Mouse (Mus musculus) cerebellum, postnatal 14 days (tissue): ENCODE results near the gene Tmem97.
A peak's percentile ranks its signal among the peaks of the same experiment; 100 is the strongest.
"Not testable (repeated sequence)": the region's sequence is repeated elsewhere in the genome, so short reads cannot be mapped to it uniquely, and the experiment has no call there.

ENCODE experiments used
- DNase-seq, 2 experiments: peaks; one replicate each; pipeline ENCODE4 v3.0.0; 2021; ENCODE audit warnings: mixed read lengths in 2 of 2

The Tmem97 gene

GRCm38 (mm10) chr11:78550168-78551058, at the start of gene Tmem97:
Tmem97 (minus strand) TSS chr11:78550777.
- peak; percentile 95 to 96 for DNase-seq

- DNase-seq, result no peak
These were observed 49.5 kb upstream of the Tmem97 start for GRCm38 (mm10) chr11:78600051-78600450.

- no peak for DNase-seq
These were observed 48.3 kb upstream of the Tmem97 start for GRCm38 (mm10) chr11:78598763-78599415.

GRCm38 (mm10) chr11:78596750-78597149, 46.2 kb upstream of the Tmem97 start:
- DNase-seq, result no peak

DNA sequence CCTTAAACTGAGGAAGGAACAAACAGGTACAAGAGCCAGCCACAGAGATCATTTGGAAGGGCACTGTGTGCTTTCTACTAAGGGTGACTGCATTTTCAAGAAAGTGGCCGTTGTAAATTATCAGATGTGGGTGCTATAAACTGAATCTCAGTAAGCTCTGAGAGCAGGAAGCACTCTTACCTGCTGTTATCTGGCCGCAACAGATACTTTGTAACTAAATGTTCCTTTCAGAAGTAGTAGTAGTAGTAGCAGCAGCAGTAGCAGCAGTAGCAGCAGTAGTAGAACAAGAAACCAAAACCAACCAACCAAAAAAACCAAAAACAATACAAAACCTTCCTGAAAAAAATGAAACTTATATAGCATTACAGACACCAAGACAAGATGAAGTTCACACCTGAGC, 45.2 kb upstream of the Tmem97 start:
- DNase-seq, result no peak

DNA sequence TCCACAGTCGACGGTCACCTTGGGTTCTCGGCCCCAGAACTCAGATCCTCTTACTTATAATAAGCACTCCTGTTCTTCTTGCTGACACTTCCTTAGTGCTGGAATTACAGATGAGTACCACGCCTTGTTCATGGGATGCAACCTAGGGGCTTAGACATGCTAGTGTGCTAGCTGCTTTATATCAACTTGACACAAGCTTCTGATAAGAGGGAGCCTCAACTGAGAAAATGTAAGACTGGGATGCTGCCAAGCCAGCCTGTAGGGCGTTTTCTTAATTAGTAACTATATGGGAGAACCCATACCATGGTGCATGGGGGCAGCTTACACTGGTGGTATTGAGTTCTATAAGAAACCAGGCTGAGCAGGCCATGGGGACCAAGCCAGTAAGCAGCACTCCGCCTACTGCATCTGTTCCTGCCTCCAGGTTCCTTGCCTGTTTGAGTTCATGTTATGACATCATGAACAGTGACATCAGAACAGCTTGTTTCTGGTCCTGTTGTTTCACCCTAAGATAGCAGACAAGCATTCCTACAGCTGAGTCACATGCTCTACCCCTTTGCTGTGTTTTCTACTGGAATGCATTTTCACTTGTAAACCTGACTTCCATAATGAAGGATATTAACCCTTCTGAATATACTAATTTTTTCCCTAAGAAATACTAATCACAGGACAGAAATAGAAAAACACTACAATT, 43.8 kb upstream of the Tmem97 start:
- no peak for DNase-seq

GRCm38 (mm10) chr11:78587677-78588076, 37.1 kb upstream of the Tmem97 start:
- not testable (repeated sequence) for DNase-seq

DNA sequence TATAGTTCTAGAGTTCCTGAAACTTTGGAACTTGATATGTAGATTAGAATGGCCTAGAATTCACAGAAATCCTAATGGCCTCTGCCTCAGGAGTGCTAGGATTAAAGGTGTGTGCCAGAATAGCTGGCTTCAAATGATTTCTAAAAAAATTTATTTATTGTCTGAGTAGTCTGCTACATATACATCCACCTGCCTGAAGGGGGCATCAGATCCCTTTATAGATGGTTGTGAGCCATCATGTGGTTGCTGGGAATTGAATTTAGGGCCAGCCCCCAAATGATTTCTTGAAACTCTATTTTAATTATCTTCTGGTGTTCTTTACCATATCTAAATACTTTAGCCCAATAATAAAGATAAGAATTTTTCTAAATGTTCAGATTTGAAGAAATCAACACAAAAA, 35.5 kb upstream of the Tmem97 start:
- DNase-seq, result no peak

- no peak for DNase-seq
These were observed 32.3 kb upstream of the Tmem97 start for GRCm38 (mm10) chr11:78582848-78583247.

DNA sequence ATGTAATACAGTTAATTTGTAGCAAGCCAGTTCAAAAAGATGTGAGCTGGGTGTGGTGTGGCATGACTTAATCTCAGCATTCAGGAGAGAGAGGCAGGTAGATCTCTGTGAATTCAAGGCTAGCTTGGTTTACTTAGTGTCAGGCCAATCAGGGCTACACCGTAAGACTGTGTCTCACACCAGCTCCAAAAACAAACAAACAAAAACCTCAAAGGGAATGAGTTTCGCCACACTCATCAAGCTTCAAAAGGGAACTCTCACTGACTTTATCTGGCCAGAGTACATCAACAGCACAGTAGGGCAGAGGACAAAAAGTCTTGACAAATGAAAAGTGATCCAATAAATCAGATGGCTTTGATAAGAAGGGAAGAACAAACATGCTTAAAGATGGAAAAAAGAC, 24.4 kb upstream of the Tmem97 start:
- DNase-seq, result no peak

- DNase-seq, result no peak
These were observed 24.0 kb upstream of the Tmem97 start for GRCm38 (mm10) chr11:78574536-78574935.

- DNase-seq, result not testable (repeated sequence)
These were observed 23.5 kb upstream of the Tmem97 start for GRCm38 (mm10) chr11:78574031-78574430.

GRCm38 (mm10) chr11:78571854-78572253, 21.3 kb upstream of the Tmem97 start:
- no peak for DNase-seq

GRCm38 (mm10) chr11:78571441-78571840, 20.9 kb upstream of the Tmem97 start:
- no peak for DNase-seq

DNA sequence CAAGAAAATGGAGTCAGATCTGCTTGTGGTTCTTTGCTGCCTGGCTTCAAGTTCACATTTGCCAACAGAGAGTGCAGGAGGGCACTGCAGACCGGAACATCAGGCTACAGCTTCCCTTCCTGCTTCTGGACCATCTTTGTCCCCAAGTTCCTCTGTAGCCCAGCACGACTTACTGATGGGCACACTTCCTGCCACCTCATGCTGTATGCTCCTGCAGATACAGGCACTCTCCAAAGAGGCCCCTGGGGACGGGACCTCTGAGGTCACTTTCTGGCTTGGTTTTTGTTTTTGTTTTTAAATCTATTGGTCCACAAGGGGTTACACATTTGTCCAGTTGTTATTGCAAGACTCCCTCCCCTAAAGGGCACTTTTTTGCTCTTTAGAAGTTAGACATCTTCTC, 19.2 kb upstream of the Tmem97 start:
- no peak for DNase-seq

DNA sequence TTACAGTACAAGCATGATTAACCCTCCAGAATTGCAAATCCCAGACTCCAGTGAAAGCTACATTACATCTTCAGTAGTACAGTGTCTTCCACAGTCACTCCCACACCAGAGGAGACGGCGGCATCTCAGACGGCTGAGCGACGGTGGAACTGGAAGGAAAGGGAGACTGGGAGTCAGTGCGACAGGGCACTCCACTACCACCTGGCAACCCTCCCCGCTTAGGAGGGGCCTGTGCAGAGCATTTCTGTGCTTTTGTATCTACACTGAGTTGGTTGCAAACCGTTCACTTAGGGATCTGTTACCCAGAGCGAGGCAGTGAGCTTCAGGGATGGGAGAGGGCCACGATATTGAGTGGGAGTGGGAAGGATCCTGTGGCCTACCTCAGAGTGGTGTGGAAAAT, 18.2 kb upstream of the Tmem97 start:
- DNase-seq, result no peak

GRCm38 (mm10) chr11:78567614-78568013, 17.0 kb upstream of the Tmem97 start:
- no peak for DNase-seq

- DNase-seq, result no peak
These were observed 16.2 kb upstream of the Tmem97 start for GRCm38 (mm10) chr11:78566775-78567174.

DNA sequence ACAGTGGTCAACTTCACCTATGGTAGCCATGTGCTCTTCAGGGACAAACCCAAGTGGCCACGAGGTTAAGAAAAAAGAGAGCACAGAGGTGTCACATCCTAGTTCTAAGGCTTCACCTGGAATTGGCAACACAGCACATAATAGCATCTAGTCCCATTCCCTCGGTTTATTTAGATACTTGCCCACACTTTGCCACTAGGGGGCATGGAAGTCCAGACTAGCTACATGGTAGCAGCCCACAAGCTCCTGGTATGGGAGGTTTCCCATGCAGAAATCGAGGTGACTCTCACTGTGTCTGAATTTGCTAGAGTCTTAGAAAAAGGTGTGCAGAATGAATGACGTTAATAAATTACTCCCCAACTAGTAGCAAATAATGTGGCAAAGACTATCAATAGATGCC, 9.9 kb upstream of the Tmem97 start:
- DNase-seq, result peak; percentile 86 to 90

- DNase-seq, result no peak
These were observed 6.7 kb upstream of the Tmem97 start for GRCm38 (mm10) chr11:78557241-78557640.

DNA sequence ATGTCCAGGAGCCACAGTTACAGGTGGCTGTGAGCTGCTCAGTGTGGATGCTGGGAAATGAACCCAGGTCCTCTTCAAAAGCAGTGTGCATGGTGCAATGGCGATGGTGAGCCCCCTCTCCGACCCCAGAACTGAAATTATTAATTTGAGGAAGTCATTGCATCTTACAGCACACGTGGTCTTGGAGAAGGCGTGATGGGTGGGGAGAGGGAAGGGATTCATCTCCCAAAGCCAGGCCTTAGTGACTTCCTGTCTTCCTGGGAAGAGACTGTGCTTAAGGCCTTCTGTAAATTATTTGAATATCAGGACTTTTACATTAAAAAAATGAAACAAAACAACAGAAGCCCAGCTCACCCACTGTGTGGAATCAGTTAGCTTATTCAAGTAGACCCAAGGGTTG, 5.5 kb upstream of the Tmem97 start:
- DNase-seq, result no peak

GRCm38 (mm10) chr11:78555623-78556022, 5.0 kb upstream of the Tmem97 start:
- DNase-seq, result no peak

DNA sequence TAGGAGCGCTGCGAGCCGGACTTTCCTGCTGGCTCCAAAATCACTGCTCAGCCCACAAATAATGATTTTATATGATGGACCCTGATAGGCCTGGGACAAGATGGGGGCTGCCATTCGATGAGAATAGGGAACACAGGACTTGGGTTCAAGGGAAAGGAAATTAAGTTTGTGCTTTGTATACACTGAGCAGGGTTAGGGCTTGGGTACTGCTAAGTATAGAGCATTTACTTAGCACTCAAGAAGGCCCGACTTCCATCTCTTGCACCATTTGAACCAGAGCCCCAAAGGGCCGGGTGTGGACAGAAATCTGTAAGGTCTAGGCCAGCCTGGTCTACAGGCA, 452 bp upstream of the Tmem97 start:
- DNase-seq, result no peak

DNA sequence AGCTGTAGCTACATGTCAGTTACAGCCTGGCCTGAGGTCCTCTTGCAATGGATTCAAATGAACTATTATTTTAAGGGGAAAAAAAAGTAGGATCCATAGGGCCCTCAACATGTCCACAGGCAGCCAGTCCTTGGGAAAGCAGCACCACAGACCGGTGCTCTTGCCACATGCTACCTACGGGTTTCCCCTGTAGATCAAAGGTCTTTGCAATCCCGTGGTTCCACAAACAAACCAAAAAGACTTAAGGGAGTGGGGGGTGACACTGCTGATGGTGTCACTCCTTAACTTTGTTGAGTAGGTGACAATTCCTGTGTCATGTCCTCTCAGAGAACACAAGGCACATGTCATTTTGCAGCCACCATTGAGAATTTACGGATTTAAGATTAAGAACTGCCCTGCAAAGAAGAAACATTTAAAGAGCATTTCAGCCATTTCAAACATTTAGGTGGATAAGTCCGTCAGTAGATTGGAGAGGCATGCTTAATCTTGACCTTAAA, 1.0 kb downstream of the Tmem97 start:
- no peak for DNase-seq
